Mouse (Mus musculus) cortical plate, adult 2 months (tissue): ENCODE measurements at regions not wholly inside any gene's neighbourhood (a gene's known extent, or its start where the extent isn't known, plus 50 kb on each side); places are given as distances from the start of the nearest gene placed in this dataset.

ENCODE experiments used
- CTCF ChIP-seq: fragments of 200-500 bp; IDR thresholded peaks from 2 replicates; pipeline ENCODE4 v1.5.1; 2011; ENCODE audit warnings: mild to moderate bottlenecking, control low read depth, low read length; ENCODE audit not compliant: insufficient read depth; ENCODE audit errors: extremely low read depth
- POLR2A ChIP-seq: fragments of 200-500 bp; IDR thresholded peaks from 2 replicates; pipeline ENCODE4 v1.6.1; 2011; ENCODE audit warnings: mild to moderate bottlenecking, low read length, control low read depth; ENCODE audit not compliant: insufficient read depth; ENCODE audit errors: extremely low read depth

- TF ChIP-seq CTCF (no peak), POLR2A (no peak)
Measured at GRCm38 (mm10) chr2:115088421-115089120, 433.8 kb upstream of the Dph6 start.
